Mouse (Mus musculus) hindbrain, embryonic 12.5 days (tissue): ENCODE results near the gene Zic2. TPM values are rescaled to one million over a fixed set of nuclear protein-coding genes. Genes with fewer than 3 reads are reported as not detected.

Experiments used
- ATAC-seq: fragments of 200-750 bp; cut with Nextera tagmentation; 2 replicates; pipeline ENCODE4 v1.8.0; 2017; ENCODE audit warnings: moderate TSS enrichment; ENCODE audit not compliant: low FRiP score
- H3K27ac ChIP-seq: fragments of 300-500 bp; sonication (generic); 2 replicates; pipeline ENCODE4 v1.5.1; 2016; ENCODE audit warnings: mild to moderate bottlenecking
- H3K27me3 ChIP-seq: fragments of 300-500 bp; sonication (generic); 2 replicates; pipeline ENCODE4 v1.6.1; 2016; ENCODE audit warnings: mild to moderate bottlenecking
- H3K36me3 ChIP-seq: fragments of 300-500 bp; sonication (generic); 2 replicates; pipeline ENCODE4 v1.6.1; 2016; ENCODE audit warnings: mild to moderate bottlenecking
- H3K4me1 ChIP-seq: fragments of 300-500 bp; sonication (generic); 2 replicates; pipeline ENCODE4 v1.6.1; 2016
- H3K4me2 ChIP-seq: fragments of 300-500 bp; sonication (generic); replicated peaks from 2 replicates; pipeline ENCODE4 v1.6.1; 2016; ENCODE audit warnings: mild to moderate bottlenecking
- H3K4me3 ChIP-seq: fragments of 300-500 bp; sonication (generic); 2 replicates; pipeline ENCODE4 v1.5.1; 2016; ENCODE audit warnings: mild to moderate bottlenecking
- H3K9ac ChIP-seq: fragments of 300-500 bp; sonication (generic); 2 replicates; pipeline ENCODE4 v1.6.1; 2016; ENCODE audit warnings: mild to moderate bottlenecking, moderate library complexity
- H3K9me3 ChIP-seq: fragments of 300-500 bp; sonication (generic); replicated peaks from 2 replicates; pipeline ENCODE4 v1.6.1; 2016; ENCODE audit warnings: mild to moderate bottlenecking
- WGBS: fragments of 180-500 bp; shearing (Covaris S2); methylation state at CpG from one replicate; pipeline ENCODE4 v1.1.7; 2016; 5-methylcytosine and 5-hydroxymethylcytosine counted together
- polyA plus RNA-seq: library from polyadenylated mRNA; unstranded; fragments of >200 nt; fragmentation: Nextera tagmentation; extraction: Ambion mirVana; gene quantifications from 2 replicates; pipeline ENCODE4 v1.2.1, GENCODE M21; 2016

The Zic2 gene
- polyA plus RNA-seq, 1 experiment from 2014 or later = 18.3 TPM

GRCm38 (mm10) chr14:122472647-122473046 lies 2.6 kb upstream of the Zic2 start:
- Histone ChIP-seq H3K36me3 (no peaks in the 10 kb centered on the region), H3K27me3 (peaks cover 71% of the 10 kb centered on the region), H3K4me1 (peaks cover 42% of the 10 kb centered on the region), H3K4me2 (peak overlapping the region; percentile 56), H3K4me3 (peak overlapping the region; percentile 72), H3K9me3 (no peaks in the 10 kb centered on the region), H3K9ac (peak overlapping the region; percentile 39), H3K27ac (peak overlapping the region; percentile 98; the same call in 1 of the 2 replicates)
- whole genome bisulfite sequencing = under 1% methylated on average over 5 of the region's 5 CpGs
- ATAC-seq = no peak

- Histone ChIP-seq H3K36me3 (no peaks in the 10 kb centered on the region), H3K4me2 (peak overlapping the region; percentile 56), H3K9ac (peak overlapping the region; percentile 93), H3K4me3 (peak overlapping the region; percentile 72), H3K4me1 (peaks cover 38% of the 10 kb centered on the region), H3K27ac (peak overlapping the region; percentile 98), H3K27me3 (peaks cover 70% of the 10 kb centered on the region), H3K9me3 (no peaks in the 10 kb centered on the region)
- 2% methylated on average over 17 of the region's 17 CpGs for WGBS
- 0 out of 2 replicates have a peak, but pooled peaks have one; percentile 9 for ATAC-seq
Observed at GRCm38 (mm10) chr14:122473211-122473751, 2.0 kb upstream of the Zic2 start.

GRCm38 (mm10) chr14:122474041-122474890 lies 969 bp upstream of the Zic2 start:
- no peaks in the 10 kb centered on the region for H3K36me3 ChIP-seq
- peaks cover 31% of the 10 kb centered on the region for H3K4me1 ChIP-seq
- ATAC-seq = peak; percentile 80
- H3K27ac ChIP-seq = peak overlapping the region; percentile 98
- H3K4me2 ChIP-seq = peak overlapping the region; percentile 56
- no peaks in the 10 kb centered on the region for H3K9me3 ChIP-seq
- under 1% methylated on average over 56 of the region's 57 CpGs for WGBS
- H3K9ac ChIP-seq = peak overlapping the region; percentile 93
- peak overlapping the region; percentile 72 for H3K4me3 ChIP-seq
- peaks cover 67% of the 10 kb centered on the region for H3K27me3 ChIP-seq

GRCm38 (mm10) chr14:122475557-122476040 lies 364 bp downstream of the Zic2 start:
- H3K36me3 ChIP-seq = no peaks in the 10 kb centered on the region
- WGBS = under 1% methylated on average over 65 of the region's 65 CpGs
- peak overlapping the region; percentile 98 for H3K27ac ChIP-seq
- peak overlapping the region; percentile 72 for H3K4me3 ChIP-seq
- H3K27me3 ChIP-seq = peaks cover 61% of the 10 kb centered on the region
- peak; percentile 7; the same call in 1 of the 2 replicates for ATAC-seq
- peak overlapping the region; percentile 56 for H3K4me2 ChIP-seq
- peaks cover 28% of the 10 kb centered on the region for H3K4me1 ChIP-seq
- no peaks in the 10 kb centered on the region for H3K9me3 ChIP-seq
- peak overlapping the region; percentile 93 for H3K9ac ChIP-seq

GRCm38 (mm10) chr14:122476041-122476821 lies 996 bp downstream of the Zic2 start:
- Histone ChIP-seq H3K4me3 (peak overlapping the region; percentile 72), H3K27me3 (peaks cover 61% of the 10 kb centered on the region), H3K4me1 (peaks cover 31% of the 10 kb centered on the region), H3K9ac (peak overlapping the region; percentile 93), H3K4me2 (peak overlapping the region; percentile 56), H3K9me3 (no peaks in the 10 kb centered on the region), H3K36me3 (no peaks in the 10 kb centered on the region), H3K27ac (peak overlapping the region; percentile 98)
- no peak for ATAC-seq
- WGBS = under 1% methylated on average over 61 of the region's 62 CpGs

- WGBS = under 1% methylated on average over 18 of the region's 18 CpGs
- Histone ChIP-seq H3K9ac (peak overlapping the region; percentile 93), H3K9me3 (no peaks in the 10 kb centered on the region), H3K27me3 (peaks cover 59% of the 10 kb centered on the region), H3K4me2 (peak overlapping the region; percentile 56), H3K27ac (peak overlapping the region; percentile 98), H3K36me3 (no peaks in the 10 kb centered on the region), H3K4me1 (peaks cover 32% of the 10 kb centered on the region), H3K4me3 (peak overlapping the region; percentile 72)
- ATAC-seq = no peak
Observed at GRCm38 (mm10) chr14:122476822-122477215, 1.6 kb downstream of the Zic2 start.

GRCm38 (mm10) chr14:122477261-122477671 lies 2.0 kb downstream of the Zic2 start:
- H3K27me3 ChIP-seq = peaks cover 63% of the 10 kb centered on the region
- H3K9ac ChIP-seq = peak overlapping the region; percentile 93
- WGBS = under 1% methylated on average over 20 of the region's 20 CpGs
- peak overlapping the region; percentile 72 for H3K4me3 ChIP-seq
- no peak for ATAC-seq
- H3K4me2 ChIP-seq = peak overlapping the region; percentile 56
- no peaks in the 10 kb centered on the region for H3K9me3 ChIP-seq
- peaks cover 32% of the 10 kb centered on the region for H3K4me1 ChIP-seq
- H3K27ac ChIP-seq = peak overlapping the region; percentile 98
- H3K36me3 ChIP-seq = no peaks in the 10 kb centered on the region

GRCm38 (mm10) chr14:122477971-122478573 lies 2.8 kb downstream of the Zic2 start:
- no peak for ATAC-seq
- Histone ChIP-seq H3K9ac (peak overlapping the region; percentile 93), H3K36me3 (no peaks in the 10 kb centered on the region), H3K4me2 (peak overlapping the region; percentile 56), H3K4me3 (peak overlapping the region; percentile 72), H3K27me3 (peaks cover 63% of the 10 kb centered on the region), H3K4me1 (peaks cover 34% of the 10 kb centered on the region), H3K9me3 (no peaks in the 10 kb centered on the region), H3K27ac (peak overlapping the region; percentile 98)
- 3% methylated on average over 9 of the region's 9 CpGs for WGBS

- WGBS = under 1% methylated on average over 22 of the region's 22 CpGs
- Histone ChIP-seq H3K27ac (peak overlapping the region; percentile 98), H3K36me3 (no peaks in the 10 kb centered on the region), H3K4me1 (peaks cover 29% of the 10 kb centered on the region), H3K27me3 (peaks cover 61% of the 10 kb centered on the region), H3K9ac (peak overlapping the region; percentile 93), H3K4me2 (peak overlapping the region; percentile 56), H3K4me3 (peak overlapping the region; percentile 72), H3K9me3 (no peaks in the 10 kb centered on the region)
- ATAC-seq = no peak
Observed at GRCm38 (mm10) chr14:122478574-122479011, 3.4 kb downstream of the Zic2 start.

GRCm38 (mm10) chr14:122479461-122480109 lies 4.3 kb downstream of the Zic2 start:
- Histone ChIP-seq H3K4me2 (peak overlapping the region; percentile 52), H3K27ac (no peak overlapping the region), H3K4me1 (peaks cover 23% of the 10 kb centered on the region), H3K9ac (peak overlapping the region; percentile 49; the same call in 1 of the 2 replicates), H3K27me3 (peaks cover 64% of the 10 kb centered on the region), H3K9me3 (no peaks in the 10 kb centered on the region), H3K4me3 (peak overlapping the region; percentile 30), H3K36me3 (no peaks in the 10 kb centered on the region)
- WGBS = 10% methylated on average over 17 of the region's 17 CpGs
- ATAC-seq = no peak

- H3K4me2 ChIP-seq = peak overlapping the region; percentile 52
- ATAC-seq = no peak
- WGBS = 7% methylated on average over 2 of the region's 2 CpGs
- peak overlapping the region; percentile 69 for H3K9ac ChIP-seq
- H3K27ac ChIP-seq = 0 out of 2 replicates have a peak overlapping the region, but pooled peaks have one; percentile 78
- peaks cover 22% of the 10 kb centered on the region for H3K4me1 ChIP-seq
- H3K9me3 ChIP-seq = no peaks in the 10 kb centered on the region
- H3K36me3 ChIP-seq = no peaks in the 10 kb centered on the region
- peak overlapping the region; percentile 32 for H3K4me3 ChIP-seq
- peaks cover 65% of the 10 kb centered on the region for H3K27me3 ChIP-seq
Observed at GRCm38 (mm10) chr14:122480355-122480754, 5.1 kb downstream of the Zic2 start.
